Mouse (Mus musculus) limb, embryonic 12.5 days (tissue): ENCODE data around the gene Fscn3. TPM values are rescaled to one million over a fixed set of nuclear protein-coding genes. Genes with fewer than 3 reads are reported as not detected.

Source experiments
- ATAC-seq: fragments of 200-750 bp; cut with Nextera tagmentation; 2 replicates; pipeline ENCODE4 v1.8.0; 2017; ENCODE audit warnings: low read depth, moderate TSS enrichment; ENCODE audit not compliant: insufficient number of reproducible peaks, insufficient read depth, low FRiP score, low TSS enrichment
- H3K27ac ChIP-seq: fragments of 300-500 bp; sonication (generic); 2 replicates; pipeline ENCODE4 v1.5.1; 2016; ENCODE audit warnings: mild to moderate bottlenecking, moderate library complexity
- H3K27me3 ChIP-seq: fragments of 300-500 bp; sonication (generic); 2 replicates; pipeline ENCODE4 v1.6.1; 2016; ENCODE audit warnings: mild to moderate bottlenecking, moderate library complexity
- H3K36me3 ChIP-seq: fragments of 300-500 bp; sonication (generic); 2 replicates; pipeline ENCODE4 v1.6.1; 2016; ENCODE audit warnings: mild to moderate bottlenecking, moderate library complexity
- H3K4me1 ChIP-seq: fragments of 300-500 bp; sonication (generic); replicated peaks from 2 replicates; pipeline ENCODE4 v1.6.1; 2016
- H3K4me2 ChIP-seq: fragments of 300-500 bp; sonication (generic); 2 replicates; pipeline ENCODE4 v1.6.1; 2016; ENCODE audit warnings: mild to moderate bottlenecking, moderate library complexity
- H3K4me3 ChIP-seq: fragments of 300-500 bp; sonication (generic); replicated peaks from 2 replicates; pipeline ENCODE4 v1.5.1; 2016; ENCODE audit warnings: mild to moderate bottlenecking
- H3K9ac ChIP-seq: fragments of 300-500 bp; sonication (generic); replicated peaks from 2 replicates; pipeline ENCODE4 v1.6.1; 2016; ENCODE audit warnings: mild to moderate bottlenecking, moderate library complexity
- H3K9me3 ChIP-seq: fragments of 300-500 bp; sonication (generic); 2 replicates; pipeline ENCODE4 v1.6.1; 2016; ENCODE audit warnings: mild to moderate bottlenecking, moderate library complexity
- WGBS: fragments of 180-500 bp; shearing (Covaris S2); methylation state at CpG from one replicate; pipeline ENCODE4 v1.1.7; 2016; 5-methylcytosine and 5-hydroxymethylcytosine counted together
- polyA plus RNA-seq: library from polyadenylated mRNA; unstranded; fragments of >200 nt; fragmentation: Nextera tagmentation; extraction: Ambion mirVana; gene quantifications from 2 replicates; pipeline ENCODE4 v1.2.1, GENCODE M21; 2016

Gene Fscn3
- polyA plus RNA-seq = not detected in 2 replicates

DNA sequence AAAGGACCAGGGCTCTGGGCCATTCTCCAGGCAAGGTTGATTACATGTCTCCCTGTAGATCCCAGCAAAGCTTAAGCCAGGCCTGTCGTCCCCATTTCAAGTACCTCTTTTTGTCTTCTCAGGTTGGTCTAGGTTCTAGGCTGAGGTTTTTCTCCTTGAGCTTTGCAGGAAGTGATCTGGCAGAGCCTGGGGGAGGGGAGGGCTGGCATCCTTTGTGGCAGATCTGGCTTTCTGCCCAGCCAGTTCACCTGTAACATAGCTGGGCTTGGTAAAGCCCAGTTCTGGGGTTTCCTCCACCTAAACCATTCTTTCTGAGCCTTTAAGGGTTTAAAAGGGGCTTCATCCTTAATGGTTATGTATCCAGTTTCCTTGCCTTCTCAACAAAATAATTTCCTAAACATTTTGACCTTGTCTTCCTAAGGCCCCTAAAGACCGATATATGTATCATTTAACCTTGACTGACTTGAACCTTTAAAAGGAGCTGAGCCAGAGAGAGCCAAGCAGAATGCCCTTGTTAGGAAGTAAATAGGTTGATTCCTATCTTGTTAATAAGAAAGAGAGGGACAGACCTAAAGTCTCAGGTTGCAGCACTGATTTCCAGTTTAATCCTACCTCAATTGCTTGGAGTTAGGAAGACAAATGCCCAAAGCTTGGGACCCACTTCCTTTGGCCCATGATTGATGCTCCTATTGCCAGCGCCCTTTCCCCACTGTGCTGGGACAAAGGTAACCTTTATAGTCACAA is at the start of gene Fscn3:
Gene Fscn3 (plus strand): TSS at position 694 of the 744 bp plus-strand sequence.
- no peak within 1 kb of the TSS for H3K9ac ChIP-seq
- H3K27me3 ChIP-seq = no peaks in the 10 kb centered on the region
- H3K4me1 ChIP-seq = peaks cover 12% of the 10 kb centered on the region
- no peak within 1 kb of the TSS for H3K4me2 ChIP-seq
- no peak within 1 kb of the TSS for H3K4me3 ChIP-seq
- H3K36me3 ChIP-seq = peaks cover 26% of the 10 kb centered on the region
- no peak for ATAC-seq
- H3K27ac ChIP-seq = no peak within 1 kb of the TSS
- no peaks in the 10 kb centered on the region for H3K9me3 ChIP-seq
- 84% methylated on average over 3 of the region's 3 CpGs for WGBS

DNA sequence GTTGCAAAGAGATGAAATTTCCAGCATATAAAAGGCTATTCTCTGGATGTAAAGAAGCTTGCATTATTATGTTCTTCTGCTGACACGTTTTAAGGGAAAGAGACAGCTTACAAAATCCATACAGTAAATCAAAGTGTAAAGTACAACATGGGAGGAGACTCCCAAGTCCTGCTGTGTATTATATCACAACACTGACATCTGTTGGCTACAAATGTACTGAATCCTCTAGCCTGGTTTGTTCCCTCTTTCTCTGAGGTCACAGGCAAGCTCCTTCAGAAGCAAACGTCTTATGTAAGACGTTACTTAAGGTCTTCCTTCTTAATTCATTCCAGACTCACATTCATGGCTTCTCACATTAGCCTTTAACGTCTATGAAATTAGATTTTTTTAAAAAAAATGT is 45.6 kb upstream of the Fscn3 start:
- H3K36me3 ChIP-seq = no peaks in the 10 kb centered on the region
- no peak overlapping the region for H3K4me3 ChIP-seq
- no peak overlapping the region for H3K4me2 ChIP-seq
- no peaks in the 10 kb centered on the region for H3K27me3 ChIP-seq
- H3K4me1 ChIP-seq = no peaks in the 10 kb centered on the region
- H3K9ac ChIP-seq = no peak overlapping the region
- H3K9me3 ChIP-seq = no peaks in the 10 kb centered on the region
- ATAC-seq = no peak
- H3K27ac ChIP-seq = no peak overlapping the region
- WGBS = 38% methylated on average over 4 of the region's 4 CpGs

DNA sequence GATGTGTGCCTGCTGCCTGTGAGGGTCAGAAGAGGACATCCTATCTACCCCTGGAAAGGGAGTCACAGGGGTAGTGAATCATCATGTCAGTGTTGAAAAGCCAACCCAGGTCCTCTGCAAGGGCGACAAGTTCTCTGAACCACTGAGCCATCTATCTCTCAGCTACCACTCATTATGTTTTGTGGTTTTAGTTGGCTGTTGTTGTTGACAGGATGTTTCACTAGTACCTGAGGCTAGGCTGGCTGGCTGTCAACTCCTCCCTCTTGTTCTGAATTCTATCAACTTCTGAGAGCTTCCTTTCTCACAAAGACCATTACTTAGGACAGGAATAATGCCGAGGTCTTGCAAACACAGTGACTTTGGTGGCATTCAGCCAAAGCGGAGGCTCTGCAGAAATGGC is 42.4 kb upstream of the Fscn3 start:
- no peak for ATAC-seq
- WGBS = 89% methylated on average over 3 of the region's 3 CpGs
- Histone ChIP-seq H3K4me2 (no peak overlapping the region), H3K36me3 (no peaks in the 10 kb centered on the region), H3K9ac (no peak overlapping the region), H3K27me3 (no peaks in the 10 kb centered on the region), H3K9me3 (no peaks in the 10 kb centered on the region), H3K4me3 (no peak overlapping the region), H3K27ac (no peak overlapping the region), H3K4me1 (no peaks in the 10 kb centered on the region)

DNA sequence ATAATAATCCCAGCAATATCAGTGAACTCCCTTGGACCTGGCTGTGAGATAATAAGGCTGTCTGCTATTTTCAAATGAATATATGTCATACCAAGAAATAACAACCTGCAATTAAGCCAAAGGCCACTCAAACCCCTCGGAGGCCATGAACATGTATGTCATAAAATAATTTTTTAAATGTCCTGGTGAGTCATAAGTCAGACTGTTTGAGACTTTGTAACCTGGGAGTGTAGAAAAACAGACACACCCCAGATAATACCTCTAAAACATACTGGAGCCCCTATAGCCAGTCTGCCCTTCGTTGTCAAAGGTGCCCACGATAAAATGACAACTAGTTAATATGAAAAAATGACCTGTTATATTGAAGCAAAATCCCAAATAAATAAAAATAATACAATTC is 38.6 kb upstream of the Fscn3 start:
- H3K27ac ChIP-seq = no peak overlapping the region
- no peaks in the 10 kb centered on the region for H3K4me1 ChIP-seq
- H3K27me3 ChIP-seq = no peaks in the 10 kb centered on the region
- H3K9me3 ChIP-seq = no peaks in the 10 kb centered on the region
- H3K4me3 ChIP-seq = no peak overlapping the region
- WGBS = 82% methylated on average over 3 of the region's 3 CpGs
- H3K9ac ChIP-seq = no peak overlapping the region
- ATAC-seq = no peak
- no peak overlapping the region for H3K4me2 ChIP-seq
- H3K36me3 ChIP-seq = no peaks in the 10 kb centered on the region

GRCm38 (mm10) chr6:28396051-28396852 is 31.3 kb upstream of the Fscn3 start:
- H3K36me3 ChIP-seq = no peaks in the 10 kb centered on the region
- H3K4me3 ChIP-seq = peak overlapping the region; percentile 47
- peak overlapping the region; percentile 65 for H3K4me2 ChIP-seq
- 25% methylated on average over 15 of the region's 15 CpGs for WGBS
- no peak for ATAC-seq
- H3K4me1 ChIP-seq = peaks cover 10% of the 10 kb centered on the region; the same call in 1 of the 2 replicates
- no peak overlapping the region for H3K27ac ChIP-seq
- H3K9me3 ChIP-seq = 0 out of 2 replicates have a peak, but pooled peaks cover 2% of the 10 kb centered on the region
- peaks cover 28% of the 10 kb centered on the region for H3K27me3 ChIP-seq
- H3K9ac ChIP-seq = no peak overlapping the region

GRCm38 (mm10) chr6:28396853-28397457 is 30.6 kb upstream of the Fscn3 start:
- Histone ChIP-seq H3K27ac (no peak overlapping the region), H3K4me1 (peaks cover 10% of the 10 kb centered on the region; the same call in 1 of the 2 replicates), H3K36me3 (no peaks in the 10 kb centered on the region), H3K27me3 (peaks cover 28% of the 10 kb centered on the region), H3K4me3 (peak overlapping the region; percentile 47), H3K4me2 (peak overlapping the region; percentile 65), H3K9ac (peak overlapping the region; percentile 8; the same call in 1 of the 2 replicates), H3K9me3 (0 out of 2 replicates have a peak, but pooled peaks cover 2% of the 10 kb centered on the region)
- WGBS = 1% methylated on average over 19 of the region's 19 CpGs
- ATAC-seq = no peak

GRCm38 (mm10) chr6:28397681-28398203 is 29.8 kb upstream of the Fscn3 start, which contains the start of gene Zfp800:
Gene Zfp800 (minus strand): TSS chr6:28398005.
- Histone ChIP-seq H3K36me3 (no peaks in the 10 kb centered on the region), H3K4me1 (peaks cover 10% of the 10 kb centered on the region; the same call in 1 of the 2 replicates), H3K4me2 (peak within 1 kb of the TSS; percentile 65), H3K9ac (peak within 1 kb of the TSS; percentile 54), H3K27me3 (peaks cover 28% of the 10 kb centered on the region), H3K9me3 (0 out of 2 replicates have a peak, but pooled peaks cover 2% of the 10 kb centered on the region), H3K27ac (no peak within 1 kb of the TSS), H3K4me3 (peak within 1 kb of the TSS; percentile 47)
- peak; percentile 22; the same call in 1 of the 2 replicates for ATAC-seq
- 1% methylated on average over 33 of the region's 33 CpGs for WGBS

- no peak overlapping the region for H3K27ac ChIP-seq
- no peak overlapping the region for H3K4me2 ChIP-seq
- 0 out of 2 replicates have a peak, but pooled peaks cover 2% of the 10 kb centered on the region for H3K9me3 ChIP-seq
- H3K36me3 ChIP-seq = no peaks in the 10 kb centered on the region
- ATAC-seq = no peak
- no peak overlapping the region for H3K9ac ChIP-seq
- H3K4me1 ChIP-seq = peaks cover 10% of the 10 kb centered on the region; the same call in 1 of the 2 replicates
- WGBS = 85% methylated on average over 3 of the region's 3 CpGs
- H3K4me3 ChIP-seq = no peak overlapping the region
- H3K27me3 ChIP-seq = peaks cover 28% of the 10 kb centered on the region
Observed at GRCm38 (mm10) chr6:28398726-28399125, 28.9 kb upstream of the Fscn3 start.

DNA sequence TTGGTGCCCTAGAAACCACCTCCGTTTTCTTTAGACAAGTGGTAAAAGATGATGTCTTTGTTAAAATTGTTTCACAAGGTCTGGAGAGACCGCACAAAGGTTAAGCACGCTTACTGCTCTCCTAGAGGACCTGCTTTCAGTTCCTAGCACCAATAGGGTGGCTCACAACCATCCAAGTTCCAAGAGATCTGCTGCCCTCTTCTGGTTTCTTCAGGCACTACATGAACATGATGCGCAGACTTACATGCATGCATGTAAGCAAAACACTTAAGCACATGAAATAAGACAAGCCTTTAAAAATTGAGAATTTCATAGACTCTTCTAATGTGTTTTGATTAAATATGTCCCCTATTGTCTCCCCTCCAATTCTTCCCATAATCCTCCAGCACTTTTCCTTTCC is 27.8 kb upstream of the Fscn3 start:
- Histone ChIP-seq H3K27me3 (peaks cover 28% of the 10 kb centered on the region), H3K4me2 (no peak overlapping the region), H3K9ac (no peak overlapping the region), H3K4me1 (peaks cover 10% of the 10 kb centered on the region; the same call in 1 of the 2 replicates), H3K27ac (no peak overlapping the region), H3K4me3 (no peak overlapping the region), H3K36me3 (no peaks in the 10 kb centered on the region), H3K9me3 (0 out of 2 replicates have a peak, but pooled peaks cover 2% of the 10 kb centered on the region)
- no peak for ATAC-seq
- 85% methylated on average over 4 of the region's 4 CpGs for WGBS

GRCm38 (mm10) chr6:28410053-28410452 is 17.5 kb upstream of the Fscn3 start:
- WGBS = 87% methylated on average over 9 of the region's 9 CpGs
- no peak overlapping the region for H3K4me3 ChIP-seq
- ATAC-seq = no peak

More at GRCm38 (mm10) chr6:28410053-28410452, 17.5 kb upstream of the Fscn3 start:
- Histone ChIP-seq H3K9me3 (no peaks in the 10 kb centered on the region), H3K27ac (no peak overlapping the region), H3K36me3 (peaks cover 6% of the 10 kb centered on the region; the same call in 1 of the 2 replicates), H3K4me2 (no peak overlapping the region), H3K4me1 (no peaks in the 10 kb centered on the region), H3K9ac (no peak overlapping the region), H3K27me3 (no peaks in the 10 kb centered on the region)
